Mouse (Mus musculus) stomach, postnatal 0 days (tissue): Measurements from ENCODE around the gene Gm12166. TPM values are rescaled to one million over a fixed set of nuclear protein-coding genes. Genes with fewer than 3 reads are reported as not detected.
A peak's percentile ranks its signal among the peaks of the same experiment; 100 is the strongest.

Source experiments
- ATAC-seq: fragments of 200-750 bp; cut with Nextera tagmentation; 2 replicates; pipeline ENCODE4 v1.8.0; 2017; ENCODE audit not compliant: low FRiP score, low TSS enrichment
- DNase-seq: peaks from one replicate; pipeline ENCODE4 v3.0.0-alpha.2; 2016; ENCODE audit warnings: low spot score
- H3K27ac ChIP-seq: fragments of 300-500 bp; sonication (generic); replicated peaks from 2 replicates; pipeline ENCODE4 v1.5.1; 2014; ENCODE audit warnings: mild to moderate bottlenecking, control low read depth
- H3K27me3 ChIP-seq: fragments of 300-500 bp; sonication (generic); 2 replicates; pipeline ENCODE4 v1.6.1; 2014; ENCODE audit warnings: low read length; ENCODE audit not compliant: control insufficient read depth, insufficient read depth
- H3K36me3 ChIP-seq: fragments of 300-500 bp; sonication (generic); 2 replicates; pipeline ENCODE4 v1.6.1; 2014; ENCODE audit warnings: low read length, mixed read lengths; ENCODE audit not compliant: control insufficient read depth, insufficient read depth
- H3K4me1 ChIP-seq: fragments of 300-500 bp; sonication (generic); replicated peaks from 2 replicates; pipeline ENCODE4 v1.6.1; 2014; ENCODE audit warnings: antibody characterized with exemption; ENCODE audit not compliant: control insufficient read depth, insufficient read depth
- H3K4me2 ChIP-seq: fragments of 300-500 bp; sonication (generic); replicated peaks from 2 replicates; pipeline ENCODE4 v1.6.1; 2014; ENCODE audit warnings: low read depth, mild to moderate bottlenecking, control low read depth, moderate library complexity
- H3K4me3 ChIP-seq: fragments of 300-500 bp; sonication (generic); 2 replicates; pipeline ENCODE4 v1.5.1; 2014; ENCODE audit warnings: low read depth, low read length, control low read depth
- H3K9ac ChIP-seq: fragments of 300-500 bp; sonication (generic); 2 replicates; pipeline ENCODE4 v1.6.1; 2014; ENCODE audit warnings: mild to moderate bottlenecking, low read length, control low read depth, mixed read lengths
- H3K9me3 ChIP-seq: fragments of 300-500 bp; sonication (generic); 2 replicates; pipeline ENCODE4 v1.6.1; 2016; ENCODE audit warnings: low read length; ENCODE audit not compliant: control insufficient read depth
- CTCF ChIP-seq: IDR thresholded peaks from 2 replicates; pipeline ENCODE4 v1.5.1; 2016; ENCODE audit warnings: antibody characterized with exemption, low read depth, mild to moderate bottlenecking, moderate library complexity
- EP300 ChIP-seq: optimal IDR thresholded peaks from 2 replicates; pipeline ENCODE3; 2016; ENCODE audit warnings: antibody characterized with exemption
- WGBS: fragments of 180-500 bp; shearing (Covaris S2); extraction: QIAGEN DNeasy Blood & Tissue Kit; methylation state at CpG from one replicate; pipeline ENCODE4 v1.1.7; 2014; 5-methylcytosine and 5-hydroxymethylcytosine counted together
- polyA plus RNA-seq: library from polyadenylated mRNA; unstranded; fragments of >200 nt; fragmentation: Nextera tagmentation; extraction: Ambion mirVana; gene quantifications from 2 replicates; pipeline ENCODE4 v1.2.1, GENCODE M21; 2015

Gene Gm12166
- polyA plus RNA-seq, 1 experiment from 2014 or later = 7.0 TPM

DNA sequence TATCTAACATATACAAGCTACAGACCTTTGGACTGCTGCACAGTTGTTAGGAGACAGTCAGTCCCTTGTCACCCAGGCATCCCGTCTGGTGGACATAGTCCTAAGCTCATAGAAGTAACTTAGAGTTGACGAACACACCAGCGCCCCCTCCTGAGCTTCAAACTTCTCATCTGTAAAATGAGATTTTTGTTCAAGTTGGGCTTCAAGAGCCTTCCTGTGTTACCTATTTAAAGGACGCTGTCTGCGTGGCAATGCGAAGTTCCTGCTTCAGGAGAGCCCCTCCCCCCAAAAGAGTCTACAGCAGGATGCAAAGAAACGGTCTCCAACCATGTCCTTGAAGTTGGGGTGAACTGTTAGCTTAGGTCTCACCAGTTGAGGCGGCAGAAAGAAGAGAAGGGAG, 18.7 kb upstream of the Gm12166 start:
- Histone ChIP-seq H3K36me3 (no peaks in the 10 kb centered on the region), H3K9ac (no peak overlapping the region), H3K4me3 (no peak overlapping the region), H3K27me3 (no peaks in the 10 kb centered on the region), H3K9me3 (no peaks in the 10 kb centered on the region), H3K27ac (0 out of 2 replicates have a peak overlapping the region, but pooled peaks have one; percentile 24), H3K4me1 (0 out of 2 replicates have a peak, but pooled peaks cover 5% of the 10 kb centered on the region), H3K4me2 (no peak overlapping the region)
- TF ChIP-seq EP300 (no peak), CTCF (peak; percentile 40)
- WGBS = 72% methylated on average over 8 of the region's 8 CpGs
- ATAC-seq = no peak
- DNase-seq = no peak

DNA sequence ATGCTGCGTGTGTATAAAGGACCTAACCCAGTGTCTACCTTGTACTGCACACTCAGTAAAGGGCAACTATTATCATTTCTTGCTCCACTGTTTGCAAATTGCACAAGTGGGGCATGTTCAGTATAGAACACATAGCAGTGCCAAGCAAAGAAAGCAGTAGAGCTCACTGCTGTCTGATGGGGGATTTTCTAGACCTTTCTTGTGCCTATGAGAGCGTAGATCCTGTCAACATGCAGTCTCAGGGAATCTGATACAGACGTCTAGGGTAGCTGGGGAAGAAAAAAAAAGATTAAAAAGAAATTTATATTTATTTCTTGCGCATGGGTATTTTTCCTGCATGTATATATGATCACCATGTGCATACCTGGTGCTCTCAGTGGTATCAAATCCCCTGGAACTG, 18.0 kb upstream of the Gm12166 start:
- H3K9me3 ChIP-seq = no peaks in the 10 kb centered on the region
- no peak for TF ChIP-seq CTCF
- no peak for TF ChIP-seq EP300
- H3K4me1 ChIP-seq = peaks cover 5% of the 10 kb centered on the region; the same call in 1 of the 2 replicates
- no peak overlapping the region; the same call in 1 of the 2 replicates for H3K9ac ChIP-seq
- no peaks in the 10 kb centered on the region for H3K27me3 ChIP-seq
- peak overlapping the region; percentile 90 for H3K27ac ChIP-seq
- WGBS = 77% methylated on average over 4 of the region's 4 CpGs
- DNase-seq (no peak), ATAC-seq (no peak)
- no peak overlapping the region for H3K4me2 ChIP-seq
- H3K4me3 ChIP-seq = no peak overlapping the region
- H3K36me3 ChIP-seq = no peaks in the 10 kb centered on the region

DNA sequence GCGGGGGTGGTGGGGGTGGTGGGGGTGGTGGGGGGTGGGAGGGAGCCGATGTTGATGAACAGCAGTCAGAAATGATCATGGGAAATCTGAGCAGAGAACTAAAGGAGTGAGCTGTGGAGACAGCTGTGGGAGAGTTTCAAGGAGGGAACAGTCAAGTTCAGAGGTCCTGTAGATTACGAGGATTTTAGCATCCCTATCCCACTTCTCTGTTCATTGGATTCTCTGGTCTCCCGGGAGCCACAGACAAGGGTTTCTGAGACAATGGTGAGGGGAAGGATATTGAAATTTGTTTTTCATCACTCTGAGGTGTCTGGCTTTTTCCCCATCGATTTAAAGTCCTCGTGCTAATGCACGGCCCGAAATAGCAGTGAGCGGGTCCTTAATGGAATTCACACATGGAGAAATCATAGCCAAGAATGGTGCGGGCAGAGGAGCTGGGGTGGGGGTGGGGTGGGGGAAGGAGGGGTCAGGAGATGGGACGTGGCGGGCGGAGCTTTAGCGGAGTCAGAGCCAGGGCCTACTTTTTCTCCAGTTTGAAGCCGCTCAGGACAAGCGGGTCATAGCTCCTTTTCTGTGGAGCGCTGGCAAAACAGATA, 17.4 kb upstream of the Gm12166 start:
- H3K4me2 ChIP-seq = no peak overlapping the region
- H3K27me3 ChIP-seq = no peaks in the 10 kb centered on the region
- no peak for TF ChIP-seq EP300
- TF ChIP-seq CTCF = no peak
- no peak overlapping the region for H3K4me3 ChIP-seq
- H3K4me1 ChIP-seq = peaks cover 5% of the 10 kb centered on the region; the same call in 1 of the 2 replicates
- H3K36me3 ChIP-seq = peaks cover 3% of the 10 kb centered on the region; the same call in 1 of the 2 replicates
- ATAC-seq (peak; percentile 24; the same call in 1 of the 2 replicates), DNase-seq (peak; percentile 23)
- 36% methylated on average over 16 of the region's 17 CpGs for WGBS
- H3K27ac ChIP-seq = peak overlapping the region; percentile 90
- H3K9me3 ChIP-seq = no peaks in the 10 kb centered on the region
- H3K9ac ChIP-seq = no peak overlapping the region; the same call in 1 of the 2 replicates

DNA sequence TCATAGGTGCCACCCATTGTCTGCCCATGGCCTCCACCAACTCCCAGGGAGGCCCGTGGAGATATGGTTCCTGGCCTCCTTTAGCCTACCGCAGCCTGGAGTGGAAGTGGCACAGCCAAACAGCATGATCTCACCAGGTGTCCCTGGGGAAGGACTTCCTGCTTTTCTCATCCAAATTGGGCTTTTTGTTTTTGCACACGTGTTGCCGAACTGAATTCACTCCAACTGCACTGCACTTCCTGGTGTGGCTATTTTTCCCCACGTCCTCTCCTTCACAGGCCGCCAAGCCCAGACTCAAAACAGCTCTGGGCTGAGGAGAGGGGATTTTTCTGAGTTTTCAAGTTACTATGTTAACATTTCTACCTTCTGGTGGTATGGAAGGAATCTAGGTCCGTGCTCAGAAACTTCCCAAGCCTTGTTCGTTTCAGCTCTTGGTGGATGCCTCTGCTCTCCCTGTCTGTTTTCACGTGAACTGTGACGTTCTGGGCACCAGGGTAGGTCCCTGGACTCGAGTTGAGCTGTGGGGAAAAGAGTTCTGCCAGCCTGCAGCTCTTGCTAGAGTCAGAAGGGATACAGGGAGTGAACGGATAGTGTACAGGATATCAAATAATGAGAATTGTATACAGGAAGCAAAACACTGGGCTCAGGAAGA, 16.8 kb upstream of the Gm12166 start:
- H3K4me1 ChIP-seq = peaks cover 5% of the 10 kb centered on the region; the same call in 1 of the 2 replicates
- no peaks in the 10 kb centered on the region for H3K9me3 ChIP-seq
- H3K36me3 ChIP-seq = peaks cover 3% of the 10 kb centered on the region; the same call in 1 of the 2 replicates
- TF ChIP-seq CTCF = no peak
- TF ChIP-seq EP300 = no peak
- H3K27me3 ChIP-seq = no peaks in the 10 kb centered on the region
- ATAC-seq (no peak), DNase-seq (no peak)
- no peak overlapping the region for H3K4me2 ChIP-seq
- no peak overlapping the region for H3K4me3 ChIP-seq
- H3K9ac ChIP-seq = 0 out of 2 replicates have a peak overlapping the region, but pooled peaks have one; percentile 13
- WGBS = 32% methylated on average over 12 of the region's 12 CpGs
- H3K27ac ChIP-seq = peak overlapping the region; percentile 90

DNA sequence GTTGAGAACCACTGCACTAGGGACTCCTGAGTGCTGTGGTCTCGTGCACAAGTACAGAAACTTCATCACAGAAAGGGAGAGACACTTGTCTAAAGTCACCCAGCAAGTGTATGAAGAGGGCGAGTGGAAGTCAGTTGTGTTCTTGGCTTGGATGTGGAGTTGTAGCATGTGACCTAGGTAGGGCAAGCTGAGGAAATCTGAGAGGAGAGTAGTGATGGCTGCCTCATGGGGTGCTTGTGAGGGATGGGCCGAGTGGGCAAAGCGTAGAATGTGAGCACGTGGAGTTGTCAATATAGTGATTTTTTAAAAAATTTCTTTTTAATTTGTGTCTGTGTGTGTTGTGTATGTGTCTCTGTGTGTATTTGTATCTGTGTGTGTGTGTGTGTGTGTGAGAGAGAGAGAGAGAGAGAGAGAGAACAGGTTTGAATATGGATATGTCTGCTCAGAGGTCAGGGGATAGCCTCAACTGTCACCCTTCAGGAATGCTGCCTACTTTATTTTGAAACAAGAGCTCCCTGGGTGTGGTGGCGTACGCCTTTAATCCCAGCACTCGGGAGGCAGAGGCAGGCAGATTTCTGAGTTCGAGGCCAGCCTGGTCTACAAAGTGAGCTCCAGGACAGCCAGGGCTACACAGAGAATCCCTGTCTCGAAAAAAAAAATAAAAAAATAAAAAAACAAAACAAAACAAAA, 15.4 kb upstream of the Gm12166 start:
- TF ChIP-seq CTCF = no peak
- TF ChIP-seq EP300 = no peak

More for the DNA sequence above, 15.4 kb upstream of the Gm12166 start:
- Histone ChIP-seq H3K27ac (no peak overlapping the region; the same call in 1 of the 2 replicates), H3K4me3 (no peak overlapping the region), H3K4me2 (no peak overlapping the region), H3K36me3 (peaks cover 3% of the 10 kb centered on the region; the same call in 1 of the 2 replicates), H3K9ac (no peak overlapping the region), H3K27me3 (no peaks in the 10 kb centered on the region), H3K4me1 (peaks cover 2% of the 10 kb centered on the region; the same call in 1 of the 2 replicates), H3K9me3 (no peaks in the 10 kb centered on the region)
- DNase-seq (no peak), ATAC-seq (no peak)
- 88% methylated on average over 10 of the region's 10 CpGs for WGBS
